Mouse (Mus musculus): ENCODE measurements around the gene Msantd1.

Msantd1 gene

DNA sequence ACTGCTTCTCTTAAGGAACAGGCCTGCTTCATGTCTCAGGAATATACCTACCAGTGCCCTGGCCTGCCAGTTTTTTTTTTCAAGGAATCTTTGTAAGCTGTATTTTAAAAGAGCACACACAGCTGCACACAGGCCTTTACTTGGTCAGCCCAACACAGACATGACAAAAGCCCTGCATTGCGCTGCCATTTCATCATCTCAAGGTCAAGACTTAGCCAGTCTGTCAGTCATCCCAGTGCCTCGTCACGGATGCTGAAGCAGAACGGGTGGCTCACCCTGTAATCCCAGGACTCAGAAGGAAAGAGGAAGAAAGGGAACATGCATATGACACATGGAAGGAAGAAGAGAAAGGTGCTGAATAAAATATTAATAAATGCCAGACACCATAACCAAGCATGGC, 19.8 kb downstream of the Msantd1 start:
- no peak for DNase-seq

DNA sequence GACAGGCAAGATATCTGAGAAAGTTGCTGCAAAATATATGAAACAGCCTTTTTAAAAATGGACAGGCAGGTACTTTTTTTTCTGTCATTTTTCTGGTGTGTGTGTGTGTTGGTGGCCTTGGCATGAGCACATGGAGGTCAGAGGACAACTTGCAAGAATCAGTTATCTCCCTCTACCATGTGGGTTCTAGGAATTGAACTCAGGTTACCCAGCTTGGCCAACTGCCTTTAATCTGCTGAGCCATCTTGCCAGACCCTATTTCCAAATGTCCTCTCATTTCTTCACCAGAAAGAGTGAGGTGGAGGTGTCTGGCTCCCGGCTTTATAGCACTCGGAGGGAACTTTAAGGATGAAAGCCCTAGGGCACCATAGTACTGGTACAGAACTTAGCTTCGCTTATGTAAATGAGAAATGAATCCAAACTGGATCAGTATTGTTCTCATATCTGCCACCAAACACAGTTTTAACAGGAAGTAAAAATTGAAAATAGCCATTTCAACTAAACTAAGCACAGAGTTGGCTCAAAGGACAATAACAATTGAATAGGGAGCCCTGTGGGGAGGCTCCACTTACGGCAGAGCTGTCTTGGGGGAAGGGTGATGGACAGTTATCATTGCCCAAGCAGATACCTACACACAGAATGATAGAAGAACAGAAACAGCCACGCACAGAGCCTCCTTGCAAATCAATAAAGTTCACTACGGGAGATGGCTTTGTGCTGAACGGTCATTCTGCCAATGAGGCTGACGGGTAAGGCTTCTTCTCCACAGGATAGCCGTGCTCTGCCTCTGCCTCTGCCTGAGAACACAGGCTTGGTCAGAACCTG, 22.6 kb downstream of the Msantd1 start:
- no peak for DNase-seq

DNA sequence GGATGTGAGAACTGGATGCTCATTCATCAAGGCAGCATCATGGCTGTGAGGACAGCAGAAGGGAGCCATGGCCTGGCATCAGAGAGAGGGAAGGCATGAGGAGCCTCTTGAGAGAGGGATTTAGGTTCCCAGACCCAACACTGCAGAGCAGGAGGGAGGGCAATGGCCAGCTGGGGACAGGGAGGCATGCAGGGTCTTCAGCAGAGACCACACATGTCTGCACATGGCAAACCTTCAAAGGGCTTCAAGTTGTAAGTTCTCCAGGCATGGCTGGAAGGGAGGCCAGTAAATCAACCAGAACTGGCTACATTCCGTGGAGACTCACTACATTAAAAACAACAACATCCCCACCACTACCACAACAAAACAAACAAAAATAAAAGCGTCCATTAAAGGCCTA, 23.3 kb downstream of the Msantd1 start:
- DNase-seq = no peak

DNA sequence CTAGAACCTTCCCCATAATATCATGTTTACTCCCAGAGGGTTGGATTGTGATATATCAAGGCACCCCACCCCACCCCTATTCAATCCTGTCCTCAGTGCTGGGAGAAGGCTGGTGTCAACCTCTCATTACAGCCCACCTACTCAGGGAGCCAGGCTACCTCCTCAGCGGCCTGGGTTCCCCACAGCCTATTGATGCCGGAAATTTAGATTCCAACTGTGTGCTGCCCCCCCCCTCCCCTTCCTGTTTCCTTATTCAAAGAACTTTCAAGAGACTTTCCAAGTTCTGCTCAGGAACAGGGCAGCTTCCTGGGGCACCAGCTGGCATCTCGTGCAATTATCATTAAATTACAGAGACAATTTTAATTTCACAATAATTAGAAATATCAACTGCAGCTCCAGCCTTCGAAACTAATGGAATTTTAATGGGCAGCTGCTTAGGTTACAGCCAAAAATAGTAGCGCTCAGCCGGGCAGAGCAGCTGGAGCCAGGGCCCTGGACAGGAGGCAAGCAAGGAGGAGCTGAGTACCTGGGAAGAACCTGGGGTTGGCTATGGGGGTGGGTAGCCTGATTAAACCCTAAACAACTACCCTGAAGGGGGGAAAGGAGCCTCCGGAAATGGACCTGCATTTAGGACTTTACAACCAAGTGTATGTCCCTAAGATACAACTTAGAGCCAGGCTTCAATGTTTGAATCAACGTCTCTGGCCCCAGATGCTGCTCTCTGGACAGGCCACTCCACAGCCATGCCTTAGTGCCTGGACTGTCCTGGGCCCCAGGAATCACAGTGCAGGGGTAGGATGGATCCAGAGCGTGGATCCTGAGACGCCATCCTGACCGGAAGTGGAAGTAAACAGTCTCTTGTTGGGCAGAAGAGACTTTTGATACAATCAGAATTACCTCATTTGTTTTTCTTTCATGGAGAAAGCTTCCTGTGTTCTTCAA, 24.0 kb downstream of the Msantd1 start:
- DNase-seq = no peak

DNA sequence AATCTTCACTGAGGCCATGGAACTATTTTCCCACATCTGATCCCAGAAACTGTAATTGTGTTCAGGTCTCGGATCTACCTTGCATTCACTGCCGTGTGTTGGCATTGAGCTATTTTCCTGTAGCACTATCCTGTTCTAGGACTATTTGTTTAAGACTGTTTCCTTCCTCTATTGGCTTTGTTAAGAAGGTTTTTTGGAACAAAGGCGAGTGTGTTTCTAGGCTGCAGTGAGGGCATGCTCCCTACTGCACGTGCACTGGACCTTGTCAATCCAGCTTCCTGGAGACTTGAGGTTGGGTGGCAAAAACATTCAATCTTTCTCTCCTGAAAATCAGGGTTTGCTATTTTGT, 24.6 kb downstream of the Msantd1 start:
- DNase-seq = no peak

DNA sequence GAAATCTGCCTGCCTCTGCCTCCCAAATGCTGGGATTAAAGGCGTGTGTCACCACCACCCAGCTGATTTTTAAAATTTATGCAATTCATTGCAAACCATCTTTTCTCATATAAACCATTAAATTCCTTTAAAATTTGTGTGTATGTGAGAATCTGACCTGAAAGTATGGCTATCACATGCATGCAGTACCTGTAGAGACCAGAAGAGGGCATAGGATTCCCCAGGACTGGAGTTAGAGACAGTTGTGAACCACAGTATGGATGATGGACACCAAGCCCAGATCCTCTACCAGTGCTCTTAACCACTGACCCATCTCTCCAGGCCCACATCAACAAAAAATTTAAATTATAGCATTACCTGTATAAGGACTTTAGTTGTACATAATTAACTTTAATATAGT, 25.6 kb downstream of the Msantd1 start:
- no peak for DNase-seq

DNA sequence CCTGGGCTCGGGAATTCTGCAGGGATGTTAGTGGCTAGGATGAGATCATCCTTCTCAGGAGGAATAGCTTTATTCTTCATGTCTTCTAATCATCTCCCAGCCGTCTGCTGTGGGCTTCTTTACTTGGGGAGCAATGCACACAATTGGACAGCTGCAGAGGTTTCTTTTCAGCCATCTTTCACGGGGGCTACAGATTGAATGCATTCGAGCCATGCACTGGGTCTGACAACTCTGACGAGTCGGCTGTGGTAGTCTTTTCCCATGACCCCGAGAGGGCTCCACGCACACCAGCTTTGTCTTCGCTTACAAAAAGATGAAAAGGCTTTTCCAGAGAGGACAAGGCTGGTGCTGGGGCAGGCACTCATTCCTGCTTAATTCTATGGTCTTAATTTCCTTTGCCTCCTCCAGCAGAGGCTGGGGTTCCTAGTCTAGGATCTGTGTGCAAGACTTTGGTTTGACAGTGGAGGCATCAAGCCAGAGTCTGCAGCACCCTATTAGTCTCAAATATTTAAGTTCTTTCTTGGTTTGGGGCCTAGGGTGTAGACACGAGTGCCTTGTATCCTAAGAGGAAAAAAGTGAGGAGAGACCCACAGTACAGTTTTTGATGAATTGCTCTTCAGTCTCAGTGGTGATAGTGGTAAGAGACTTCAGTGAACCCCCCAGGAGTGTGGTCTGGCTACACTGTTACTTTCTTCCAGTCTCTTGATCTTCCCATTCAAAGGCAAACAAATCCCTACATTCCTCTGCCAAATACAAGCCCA, 34.1 kb downstream of the Msantd1 start:
- DNase-seq = no peak

DNA sequence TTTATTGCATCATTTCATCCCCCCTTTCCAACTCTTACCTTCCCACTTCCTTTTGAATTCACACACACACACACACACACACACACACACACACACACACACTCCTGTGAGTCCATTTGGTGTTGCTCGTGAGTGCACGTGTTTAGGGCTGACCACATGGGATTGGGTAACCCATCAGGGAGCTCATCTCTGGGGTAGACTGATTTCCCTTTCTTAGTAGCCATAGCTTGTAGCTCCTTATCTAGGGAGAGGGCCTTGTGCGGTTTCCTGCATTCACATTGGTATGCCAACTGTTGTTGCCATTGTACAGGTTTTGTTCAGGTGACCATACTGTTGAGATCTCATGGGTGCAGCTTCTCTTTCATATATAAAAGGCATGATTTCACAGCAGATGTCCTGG, 35.6 kb downstream of the Msantd1 start:
- DNase-seq = no peak

DNA sequence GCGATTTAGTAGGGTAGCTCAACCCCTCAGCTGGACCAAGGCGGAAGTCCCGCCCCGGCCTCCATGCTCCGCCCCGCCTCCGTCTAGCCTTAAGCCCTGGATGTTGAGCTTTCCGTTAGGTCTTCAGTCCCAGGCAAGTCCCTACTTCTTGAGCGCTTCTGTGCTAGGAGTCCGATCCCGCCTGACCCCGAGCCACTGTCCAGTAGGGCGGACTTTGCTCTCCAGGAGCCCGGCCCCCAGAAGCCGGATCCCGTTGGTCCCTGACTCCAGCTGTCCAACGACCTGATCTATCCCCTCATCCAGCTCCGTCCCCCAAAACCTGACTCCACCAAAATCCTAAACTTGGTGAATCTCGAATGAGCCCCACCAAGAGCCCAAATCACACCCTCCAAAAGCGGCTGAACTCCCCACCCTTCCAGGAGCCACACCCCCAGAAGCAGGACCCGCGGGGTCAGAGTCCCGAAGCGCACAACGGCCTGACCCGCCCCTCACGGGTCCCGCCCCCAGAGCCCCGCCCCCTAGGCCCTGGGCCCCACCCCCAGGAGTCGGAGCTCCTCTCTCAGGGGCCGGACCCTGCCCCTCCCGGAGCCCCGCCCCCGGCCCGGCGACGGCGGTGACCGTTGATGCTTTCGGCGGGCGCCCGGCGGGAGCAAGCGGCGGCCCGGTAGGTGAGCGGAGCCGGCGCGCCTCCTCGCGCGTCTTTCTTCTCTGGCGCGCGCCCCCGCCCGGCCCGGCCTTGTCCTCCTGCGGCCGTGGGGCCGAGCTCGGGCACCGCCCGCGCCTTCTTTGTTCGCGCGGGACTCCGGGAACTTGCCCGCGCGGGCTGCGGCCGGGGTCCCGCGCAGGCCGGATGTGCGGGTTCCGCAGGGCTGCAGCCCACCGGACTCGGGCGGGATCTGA, 41.3 kb downstream of the Msantd1 start, which contains the start of gene Rgs12:
Rgs12 (plus strand) TSS at position 585 of the 900 bp plus-strand sequence.
- DNase-seq = peak; percentile 86 to 96

DNA sequence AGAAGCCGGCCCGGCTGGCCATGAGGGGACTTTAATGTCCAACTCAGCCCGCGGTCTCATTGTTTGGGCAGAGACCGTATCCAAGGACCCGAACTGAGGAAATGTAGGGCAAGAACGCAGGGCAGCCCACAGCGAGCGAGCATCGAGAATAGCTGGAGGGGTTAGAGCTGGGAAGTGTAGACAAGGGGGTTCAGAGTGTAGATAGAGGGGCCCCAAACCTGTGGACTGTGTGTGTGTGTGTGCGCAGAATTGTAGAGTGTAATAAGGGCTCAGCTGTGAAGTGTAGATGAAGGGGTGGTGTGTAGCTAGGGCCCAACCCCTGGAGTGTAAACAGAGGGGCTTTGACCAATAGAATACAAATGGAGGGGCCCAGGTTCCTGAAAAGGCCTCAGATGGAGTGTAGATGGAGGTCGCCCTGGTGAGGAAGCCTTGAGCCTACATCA, 42.0 kb downstream of the Msantd1 start:
- DNase-seq = peak in 1 of 2 experiments; percentile 26

DNA sequence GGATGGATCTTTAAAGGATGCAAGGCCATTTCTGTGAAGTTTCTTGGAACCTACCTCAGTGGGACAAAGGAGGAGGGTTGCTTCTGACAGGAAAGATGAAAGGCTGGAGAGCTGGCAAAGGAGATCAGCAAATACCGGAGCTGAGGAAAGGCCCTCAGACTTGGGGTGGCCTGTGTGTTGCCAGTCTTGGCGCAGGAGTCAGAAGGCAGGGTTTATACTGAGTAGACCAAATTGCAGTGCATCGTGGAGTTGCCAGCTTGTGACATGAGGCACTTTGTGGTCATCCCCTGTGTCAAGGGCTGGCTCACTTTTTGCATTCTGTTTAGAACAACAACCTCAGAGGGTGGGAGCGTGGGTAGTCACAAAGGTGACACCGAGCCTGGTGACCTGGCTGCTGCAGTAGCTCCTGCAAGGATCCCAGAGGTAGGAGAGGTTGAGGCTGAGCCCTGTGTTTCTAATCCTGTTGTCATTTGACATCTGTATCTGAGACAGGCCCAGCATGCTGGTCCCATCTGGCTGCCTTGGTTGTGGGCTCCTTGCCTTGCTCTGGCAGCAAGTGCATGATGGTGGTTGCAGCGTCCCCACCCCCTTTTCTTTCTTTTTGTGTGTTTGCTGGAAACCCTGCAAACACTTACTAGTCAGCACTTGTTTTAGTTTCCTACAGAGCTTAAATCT, 42.8 kb downstream of the Msantd1 start:
- no peak for DNase-seq

DNA sequence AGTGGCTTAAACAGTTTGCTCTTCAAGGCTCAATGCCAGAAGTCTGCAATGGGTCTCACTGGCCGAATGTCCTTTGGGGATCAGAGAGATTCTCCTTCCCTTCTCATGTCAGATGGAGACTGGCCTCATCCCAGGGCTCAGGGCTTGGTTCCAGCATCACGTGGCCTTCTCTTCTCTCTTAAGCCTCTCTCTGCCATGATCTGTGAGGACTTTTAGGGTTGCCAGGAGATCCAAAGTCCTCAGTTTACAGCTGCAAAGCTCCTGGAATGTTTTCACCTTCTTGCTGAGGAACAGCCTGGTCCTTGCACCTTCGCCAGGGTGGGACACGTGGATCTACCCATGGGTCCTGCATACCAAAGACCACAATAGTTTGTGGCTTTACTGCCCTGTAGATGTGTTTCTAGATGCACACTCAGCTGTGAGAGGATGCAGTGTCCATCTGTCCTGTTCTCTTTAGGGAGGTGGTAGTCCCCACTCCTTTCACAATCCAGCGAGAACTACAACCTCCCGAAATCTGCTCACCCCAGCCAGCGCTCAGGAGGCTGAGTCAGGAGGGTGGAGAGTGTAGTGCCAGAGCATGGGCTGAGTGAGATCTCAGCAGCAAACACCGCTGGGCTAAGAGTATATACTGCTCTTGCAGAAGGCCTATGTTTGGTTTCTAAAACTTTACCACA, 43.5 kb downstream of the Msantd1 start:
- peak; percentile 45 to 49 for DNase-seq

DNA sequence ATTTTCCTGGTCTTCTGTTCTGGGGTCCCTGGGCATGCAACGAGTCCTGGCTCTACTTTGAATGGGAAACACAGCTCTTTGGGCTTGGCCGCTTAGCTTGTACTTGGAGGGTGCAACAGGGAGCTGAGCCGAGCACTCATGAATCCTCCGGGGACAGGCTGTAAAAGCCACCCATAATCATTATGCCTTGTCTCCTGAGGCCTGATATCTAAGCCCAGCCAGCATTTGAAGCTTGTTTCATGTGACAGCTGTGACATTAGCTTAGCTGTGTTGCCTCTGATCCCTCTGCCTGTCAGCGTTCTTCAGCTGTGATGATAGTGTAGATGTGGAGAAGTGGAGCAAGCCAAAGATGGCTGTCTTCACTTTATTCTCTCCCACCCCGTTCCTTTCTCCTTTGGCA, 46.7 kb downstream of the Msantd1 start:
- DNase-seq = no peak

DNA sequence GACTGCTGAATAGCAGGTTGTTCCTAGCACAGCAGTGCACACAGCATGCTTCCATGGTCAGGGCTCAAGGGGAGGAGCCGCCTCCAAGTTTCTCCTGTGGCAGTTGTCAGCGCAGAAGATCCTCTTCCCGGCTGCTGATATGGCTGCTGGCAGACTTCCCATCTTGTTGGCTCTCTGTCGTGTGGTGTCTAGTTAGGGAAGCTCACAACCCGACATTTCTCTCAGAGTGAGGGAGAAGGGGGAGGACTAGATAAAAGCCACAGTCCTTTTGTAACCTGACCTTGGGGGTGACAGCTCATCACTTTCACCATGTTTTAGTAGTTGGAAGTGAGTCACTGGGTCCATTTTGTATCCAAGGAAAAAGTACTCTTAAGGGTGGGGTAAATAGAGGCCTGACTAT, 47.8 kb downstream of the Msantd1 start:
- peak in 1 of 2 experiments; percentile 58 for DNase-seq

DNA sequence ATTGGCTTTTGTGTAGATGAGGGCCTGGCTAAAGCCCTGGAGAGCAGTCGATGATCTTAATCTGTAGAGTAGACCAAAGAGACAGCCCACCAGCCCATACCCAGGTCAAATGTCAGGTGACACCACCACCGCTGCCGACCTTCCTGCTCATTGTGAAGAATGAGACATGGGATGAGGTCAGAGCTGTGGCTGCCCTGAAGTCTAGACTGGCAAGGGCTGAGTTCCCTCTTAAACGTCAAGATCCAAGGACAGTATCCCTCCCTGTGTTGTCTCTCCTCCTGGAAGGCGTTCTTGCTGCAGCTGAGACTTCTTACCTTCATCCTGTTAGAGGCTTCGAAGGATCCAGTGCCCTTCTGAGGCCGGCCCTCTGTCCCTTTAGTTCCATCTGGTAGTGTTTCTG, 48.3 kb downstream of the Msantd1 start:
- DNase-seq = no peak

DNA sequence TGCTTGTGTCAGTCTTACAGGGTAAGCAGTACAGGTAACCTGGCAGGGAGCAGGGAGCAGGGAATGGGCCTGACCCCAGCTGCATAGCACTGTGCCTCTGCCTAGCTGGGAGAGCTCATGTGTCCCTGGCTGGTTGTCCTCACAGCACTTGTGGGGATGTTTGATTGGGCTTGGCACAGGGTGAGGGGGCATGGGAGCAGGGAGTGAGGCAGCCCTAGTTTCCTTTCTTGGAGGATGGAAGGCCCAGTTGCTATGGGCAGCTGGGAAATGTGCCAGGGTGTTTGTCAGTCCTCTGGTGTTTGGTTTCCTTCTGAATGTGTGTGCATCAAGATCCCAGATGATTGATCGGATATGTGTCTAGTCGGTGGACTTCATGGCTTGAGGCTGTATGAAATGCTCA, 49.2 kb downstream of the Msantd1 start:
- peak in 1 of 2 experiments; percentile 21 for DNase-seq

DNA sequence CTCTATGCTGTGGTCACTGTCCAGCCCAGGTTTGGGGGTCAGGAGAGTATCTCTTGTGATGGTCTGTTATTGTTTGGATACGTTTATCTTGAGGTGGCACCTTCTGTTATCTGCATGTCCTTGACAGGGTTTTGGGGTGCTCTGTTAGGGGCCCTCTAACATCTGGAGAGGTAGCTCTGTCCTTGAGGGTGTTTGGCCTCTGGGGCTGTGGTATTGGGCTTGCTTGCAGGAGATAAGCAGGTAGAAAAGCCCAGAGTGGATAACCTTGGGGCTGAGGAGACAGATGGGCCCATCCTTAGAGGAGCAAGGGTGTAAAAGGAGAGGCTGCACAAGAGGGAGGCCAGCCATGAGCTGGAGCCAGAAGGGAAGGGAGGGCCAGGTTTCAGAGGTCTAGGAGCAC, 52.2 kb downstream of the Msantd1 start:
- DNase-seq = no peak

DNA sequence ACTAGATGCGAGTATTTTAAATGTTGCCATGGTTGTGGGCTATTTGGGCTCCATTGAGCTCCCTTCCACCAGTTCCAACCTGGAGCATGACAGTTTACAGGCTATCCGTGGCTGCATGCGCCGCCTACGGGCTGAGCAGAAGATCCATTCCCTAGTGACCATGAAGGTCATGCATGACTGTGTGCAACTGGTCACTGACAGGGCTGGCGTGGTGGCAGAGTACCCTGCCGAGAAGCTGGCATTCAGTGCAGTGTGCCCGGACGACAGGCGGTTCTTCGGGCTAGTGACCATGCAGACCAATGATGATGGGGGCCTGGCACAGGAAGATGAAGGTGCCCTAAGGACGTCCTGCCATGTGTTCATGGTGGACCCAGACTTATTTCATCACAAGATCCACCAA, 57.7 kb downstream of the Msantd1 start:
- no peak for DNase-seq

DNA sequence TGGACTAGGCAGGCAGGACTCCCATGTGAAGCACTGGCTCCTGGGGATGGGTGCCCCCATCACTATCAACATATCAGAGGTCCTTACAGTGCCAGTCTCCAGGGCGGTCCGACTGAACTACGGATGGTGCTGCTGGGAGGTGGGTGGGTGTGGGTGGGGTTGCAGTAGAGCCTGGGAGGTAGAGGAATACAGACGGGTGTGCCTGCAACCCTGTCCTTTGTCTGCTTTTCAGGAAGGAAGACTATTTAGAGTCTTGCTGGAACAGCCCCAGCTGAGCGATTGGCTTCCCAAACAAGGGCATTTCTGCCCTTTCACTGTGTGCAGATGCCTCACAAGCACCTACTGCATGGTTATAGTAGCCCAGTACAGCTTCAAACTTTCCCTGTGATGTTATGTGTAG, 60.6 kb downstream of the Msantd1 start:
- DNase-seq = peak; percentile 58 to 71

DNA sequence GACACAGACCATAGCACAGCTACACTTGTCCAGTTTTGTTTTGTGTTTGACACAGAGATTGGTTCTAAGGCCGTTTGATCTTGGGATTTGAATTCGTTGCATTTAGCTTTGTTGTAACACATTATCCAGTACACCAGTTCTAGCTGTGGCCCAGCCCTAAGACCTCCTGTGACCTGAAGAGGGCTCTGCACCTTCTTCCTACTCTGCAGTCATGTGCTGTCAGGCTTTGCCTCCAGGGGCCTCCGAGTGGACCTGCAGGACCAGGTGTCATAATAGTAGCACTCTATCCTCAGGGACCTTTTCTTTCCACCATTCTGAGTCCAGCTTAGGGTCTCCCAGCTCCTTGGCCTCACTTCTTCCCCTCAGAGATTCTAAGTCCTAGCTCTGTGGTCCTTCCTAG, 64.7 kb downstream of the Msantd1 start:
- DNase-seq = no peak

Data from kidney, postnatal 25 days (tissue).